Mouse (Mus musculus) bone marrow macrophage, adult 2 months (primary cell): ENCODE measurements around the gene Armc6. TPM values are rescaled to one million over a fixed set of nuclear protein-coding genes. Genes with fewer than 3 reads are reported as not detected.

ENCODE experiments used
- H3K27ac ChIP-seq: 2 replicates; pipeline ENCODE4 v1.5.1; 2012; ENCODE audit warnings: low read depth, low read length; ENCODE audit not compliant: insufficient read depth
- H3K4me1 ChIP-seq: 2 replicates; pipeline ENCODE4 v1.6.1; 2012; ENCODE audit warnings: low read length; ENCODE audit not compliant: control insufficient read depth, insufficient read depth
- H3K4me3 ChIP-seq: 2 replicates; pipeline ENCODE4 v1.5.1; 2012; ENCODE audit warnings: mild to moderate bottlenecking, low read length, moderate library complexity; ENCODE audit not compliant: insufficient read depth
- CTCF ChIP-seq: IDR thresholded peaks from 2 replicates; pipeline ENCODE4 v1.5.1; 2012; ENCODE audit warnings: low read depth, mild to moderate bottlenecking, low read length, moderate library complexity
- POLR2A ChIP-seq: IDR thresholded peaks from 2 replicates; pipeline ENCODE4 v1.6.1; 2012; ENCODE audit warnings: mild to moderate bottlenecking, low read depth, low read length, borderline replicate concordance
- polyA plus RNA-seq: library from polyadenylated mRNA; stranded (reverse); fragments of >200 nt; gene quantifications from 2 replicates; pipeline ENCODE4 v1.2.4, GENCODE M21; 2012; ENCODE audit not compliant: missing spikeins, insufficient read depth, insufficient read length

Gene Armc6
- polyA plus RNA-seq, 1 experiment = 5.0 TPM

- TF ChIP-seq POLR2A (no peak), CTCF (no peak)
- H3K4me3 ChIP-seq = no peak overlapping the region
- no peak overlapping the region for H3K27ac ChIP-seq
- no peaks in the 10 kb centered on the region for H3K4me1 ChIP-seq
Measured at GRCm38 (mm10) chr8:70197603-70198002, 36.7 kb downstream of the Armc6 start.

GRCm38 (mm10) chr8:70195762-70196161, 38.5 kb downstream of the Armc6 start:
- Histone ChIP-seq H3K27ac (no peak overlapping the region), H3K4me1 (no peaks in the 10 kb centered on the region), H3K4me3 (no peak overlapping the region)
- TF ChIP-seq POLR2A (no peak), CTCF (no peak)

GRCm38 (mm10) chr8:70194191-70194590, 40.1 kb downstream of the Armc6 start:
- no peak overlapping the region for H3K4me3 ChIP-seq

GRCm38 (mm10) chr8:70193238-70193637, 41.0 kb downstream of the Armc6 start:
- Histone ChIP-seq H3K4me1 (no peaks in the 10 kb centered on the region), H3K4me3 (no peak overlapping the region), H3K27ac (no peak overlapping the region)
- TF ChIP-seq CTCF (no peak), POLR2A (no peak)

More at GRCm38 (mm10) chr8:70194191-70194590, 40.1 kb downstream of the Armc6 start:
- no peaks in the 10 kb centered on the region for H3K4me1 ChIP-seq
- TF ChIP-seq POLR2A = no peak
- TF ChIP-seq CTCF = no peak
- H3K27ac ChIP-seq = no peak overlapping the region

- no peaks in the 10 kb centered on the region for H3K4me1 ChIP-seq
- no peak for TF ChIP-seq POLR2A
- TF ChIP-seq CTCF = no peak
- H3K27ac ChIP-seq = no peak overlapping the region
- H3K4me3 ChIP-seq = no peak overlapping the region
Measured at GRCm38 (mm10) chr8:70188707-70189106, 45.6 kb downstream of the Armc6 start.

- Histone ChIP-seq H3K4me3 (no peak overlapping the region), H3K4me1 (no peaks in the 10 kb centered on the region), H3K27ac (no peak overlapping the region)
- TF ChIP-seq CTCF = no peak
- no peak for TF ChIP-seq POLR2A
Measured at GRCm38 (mm10) chr8:70183194-70183593, 51.1 kb downstream of the Armc6 start.

GRCm38 (mm10) chr8:70181903-70182252, 52.4 kb downstream of the Armc6 start:
- TF ChIP-seq POLR2A (no peak), CTCF (no peak)
- H3K4me3 ChIP-seq = no peak overlapping the region
- H3K27ac ChIP-seq = no peak overlapping the region
- H3K4me1 ChIP-seq = no peaks in the 10 kb centered on the region

- no peak overlapping the region for H3K4me3 ChIP-seq
- no peak overlapping the region for H3K27ac ChIP-seq
- H3K4me1 ChIP-seq = no peaks in the 10 kb centered on the region
- TF ChIP-seq POLR2A = no peak
- no peak for TF ChIP-seq CTCF
Measured at GRCm38 (mm10) chr8:70181212-70181902, 52.9 kb downstream of the Armc6 start.

- TF ChIP-seq POLR2A (no peak), CTCF (no peak)
- H3K4me1 ChIP-seq = no peaks in the 10 kb centered on the region
- H3K27ac ChIP-seq = no peak overlapping the region
- no peak overlapping the region for H3K4me3 ChIP-seq
Measured at GRCm38 (mm10) chr8:70179082-70179481, 55.2 kb downstream of the Armc6 start.

- H3K4me3 ChIP-seq = no peak overlapping the region
- TF ChIP-seq POLR2A (no peak), CTCF (no peak)
- no peak overlapping the region for H3K27ac ChIP-seq
- peaks cover 6% of the 10 kb centered on the region for H3K4me1 ChIP-seq
Measured at GRCm38 (mm10) chr8:70178231-70178630, 56.0 kb downstream of the Armc6 start.
